Mouse (Mus musculus) c-Kit-positive CD71-positive TER-119-negative erythroid progenitor cells, embryonic 14.5 days (primary cell): ENCODE measurements around the gene Ubc.
"Not testable (repeated sequence)": the region's sequence is repeated elsewhere in the genome, so short reads cannot be mapped to it uniquely, and the experiment has no call there.

ENCODE experiments used
- DNase-seq: peaks from one replicate; pipeline ENCODE4 v3.0.0-alpha.2; 2013; ENCODE audit warnings: low read depth

Ubc gene

GRCm38 (mm10) chr5:125404536-125404902, 14.5 kb upstream of the Ubc start:
- DNase-seq: no peak

GRCm38 (mm10) chr5:125403481-125404465, 13.8 kb upstream of the Ubc start:
- no peak for DNase-seq

GRCm38 (mm10) chr5:125402991-125403390, 13.0 kb upstream of the Ubc start:
- DNase-seq: no peak

- DNase-seq: no peak
These were observed 12.5 kb upstream of the Ubc start for GRCm38 (mm10) chr5:125402476-125402875.

- DNase-seq: no peak
These were observed 10.9 kb upstream of the Ubc start for GRCm38 (mm10) chr5:125400903-125401302.

GRCm38 (mm10) chr5:125395008-125395407, 5.0 kb upstream of the Ubc start:
- DNase-seq: no peak

- peak; percentile 87 for DNase-seq
These were observed 3.9 kb upstream of the Ubc start for GRCm38 (mm10) chr5:125393622-125394603.

- peak; percentile 96 for DNase-seq
These were observed 3.1 kb upstream of the Ubc start for GRCm38 (mm10) chr5:125392977-125393621.

GRCm38 (mm10) chr5:125392618-125392976, 2.6 kb upstream of the Ubc start:
- no peak for DNase-seq

GRCm38 (mm10) chr5:125392176-125392575, 2.2 kb upstream of the Ubc start:
- DNase-seq: not testable (repeated sequence)

GRCm38 (mm10) chr5:125391609-125392008, 1.6 kb upstream of the Ubc start:
- DNase-seq: no peak

- DNase-seq: no peak
These were observed 990 bp upstream of the Ubc start for GRCm38 (mm10) chr5:125390906-125391477.

GRCm38 (mm10) chr5:125389131-125389578, 847 bp downstream of the Ubc start, which contains the start of gene Gm10382:
Gene Gm10382 (plus strand): TSS chr5:125389322.
- peak; percentile 70 for DNase-seq

GRCm38 (mm10) chr5:125388358-125389092, 1.5 kb downstream of the Ubc start:
- DNase-seq: no peak

GRCm38 (mm10) chr5:125387295-125387694, 2.7 kb downstream of the Ubc start:
- not testable (repeated sequence) for DNase-seq

- no peak for DNase-seq
These were observed 4.6 kb downstream of the Ubc start for GRCm38 (mm10) chr5:125385215-125385940.

- no peak for DNase-seq
These were observed 5.3 kb downstream of the Ubc start for GRCm38 (mm10) chr5:125384512-125385214.

- DNase-seq: no peak
These were observed 6.2 kb downstream of the Ubc start for GRCm38 (mm10) chr5:125383637-125384420.
